Mouse (Mus musculus) G1E-ER4 (cell line): ENCODE results near the gene Vps18. TPM values are rescaled to one million over a fixed set of nuclear protein-coding genes. Genes with fewer than 3 reads are reported as not detected.

Experiments used
- GATA1 ChIP-seq: IDR thresholded peaks from one replicate; pipeline ENCODE4 v1.8.0; 2012; ENCODE audit warnings: low read length, inconsistent platforms
- polyA plus RNA-seq: library from polyadenylated mRNA; stranded (reverse); fragments of >175 nt; gene quantifications from 2 replicates; pipeline ENCODE4 v1.2.3, GENCODE M21; 2012

The Vps18 gene
- polyA plus RNA-seq, 1 experiment = 19.7 TPM

DNA sequence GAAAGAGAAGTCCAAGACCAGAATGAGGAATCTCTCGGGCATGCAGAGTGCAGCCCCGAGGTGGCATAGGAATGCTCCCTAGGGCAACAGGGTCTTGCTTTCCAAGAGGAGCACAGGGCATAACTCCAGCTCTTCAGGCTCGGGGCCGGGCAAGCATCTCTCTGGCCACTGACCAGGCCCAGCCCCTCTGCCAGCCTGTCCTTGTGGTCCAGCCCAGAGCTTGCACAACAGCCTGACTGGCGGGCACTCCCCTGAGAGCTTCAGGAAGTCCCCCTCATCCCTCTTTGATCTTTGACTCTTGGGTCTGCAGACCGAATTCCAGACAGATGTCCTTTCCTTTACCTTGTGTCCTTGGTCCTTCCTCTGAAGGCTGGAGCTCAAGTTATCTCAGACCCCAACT is 14.3 kb downstream of the Vps18 start:
- TF ChIP-seq GATA1 = no peak

DNA sequence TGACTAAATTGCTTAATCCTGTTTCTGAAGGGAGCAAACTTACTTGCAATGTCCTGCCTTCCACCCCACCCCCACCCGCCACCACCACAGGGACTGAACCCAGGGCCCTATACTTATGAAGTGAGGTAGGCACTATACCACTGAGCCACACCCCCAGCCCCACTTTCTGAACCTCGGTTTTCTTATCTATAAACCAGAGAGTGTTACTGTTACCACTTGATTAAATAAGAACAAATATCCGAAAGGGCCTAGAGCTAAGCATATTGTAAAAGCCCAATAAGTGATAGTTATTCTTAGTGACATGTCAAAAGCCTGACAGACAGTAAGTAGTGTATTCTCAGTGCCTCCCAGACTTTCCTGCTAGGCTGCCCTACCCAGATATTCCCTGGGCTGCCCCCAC is 15.9 kb downstream of the Vps18 start:
- no peak for TF ChIP-seq GATA1

DNA sequence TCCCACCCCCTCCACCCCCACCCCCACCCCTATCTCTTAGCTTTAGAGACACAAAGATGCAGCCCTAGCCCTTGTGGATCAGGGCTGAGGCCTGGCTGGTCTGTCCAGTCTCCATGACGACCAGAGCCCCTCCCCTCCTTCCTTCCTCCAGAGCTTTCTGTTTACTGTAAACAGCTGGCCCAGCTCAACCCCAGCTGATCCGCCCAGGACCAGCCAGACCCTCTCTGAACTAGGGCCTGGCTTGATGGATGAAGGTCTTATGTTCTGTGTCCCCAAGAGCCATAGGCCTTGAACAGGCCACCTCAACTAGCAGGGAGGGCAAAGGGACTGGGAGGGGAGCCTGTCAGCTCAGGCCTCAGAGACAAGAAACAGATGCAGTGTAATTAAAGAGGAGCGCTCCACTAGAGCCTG is 16.3 kb downstream of the Vps18 start:
- TF ChIP-seq GATA1 = no peak

DNA sequence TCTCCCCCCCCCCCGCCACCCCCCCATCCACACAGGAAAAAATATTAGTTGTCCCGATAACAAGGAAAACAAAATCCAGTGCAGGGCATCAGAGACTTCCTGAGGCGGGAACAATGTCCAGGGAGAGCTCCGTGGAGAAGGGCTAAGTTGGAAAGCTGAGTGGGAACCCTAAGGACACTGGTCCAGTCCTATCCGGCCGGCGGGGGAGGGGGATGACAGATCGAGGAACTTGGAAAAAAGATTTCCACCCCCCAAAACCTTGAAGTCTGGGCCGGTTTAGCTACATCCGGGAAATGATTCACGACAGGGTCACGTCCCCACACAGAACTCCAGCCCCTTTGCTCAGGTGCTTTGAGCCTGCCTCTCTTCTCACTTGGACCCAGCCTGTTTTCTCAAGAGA is 23.0 kb downstream of the Vps18 start:
- no peak for TF ChIP-seq GATA1

DNA sequence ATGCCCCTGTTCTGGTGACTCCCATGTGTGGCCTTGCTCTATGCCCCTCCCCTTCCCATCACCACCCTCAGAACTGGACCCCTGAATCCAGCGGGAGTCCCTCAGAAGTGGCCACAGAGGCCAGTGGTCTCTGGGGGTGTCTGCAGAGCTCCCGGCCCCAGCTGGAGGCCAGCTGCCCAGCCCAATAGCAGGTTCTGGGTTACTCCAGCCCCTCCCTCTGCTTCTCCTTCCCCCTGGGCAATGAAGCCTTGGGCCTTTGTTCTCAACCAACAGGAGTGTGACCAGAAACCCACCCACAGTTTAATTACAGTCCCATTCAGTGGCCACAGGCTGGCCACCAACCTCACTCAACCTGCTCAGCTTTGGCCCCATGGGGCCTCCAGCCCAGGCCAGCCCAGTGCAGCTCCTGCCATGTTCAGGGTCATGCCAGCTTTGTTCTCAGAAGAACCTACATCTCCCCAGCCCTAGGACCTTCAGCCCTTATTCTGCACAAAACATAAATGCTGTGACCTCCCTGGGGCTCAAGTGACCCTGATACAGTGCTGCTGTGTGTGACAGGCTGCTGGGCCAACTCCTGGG is 23.9 kb downstream of the Vps18 start:
- TF ChIP-seq GATA1 = no peak

DNA sequence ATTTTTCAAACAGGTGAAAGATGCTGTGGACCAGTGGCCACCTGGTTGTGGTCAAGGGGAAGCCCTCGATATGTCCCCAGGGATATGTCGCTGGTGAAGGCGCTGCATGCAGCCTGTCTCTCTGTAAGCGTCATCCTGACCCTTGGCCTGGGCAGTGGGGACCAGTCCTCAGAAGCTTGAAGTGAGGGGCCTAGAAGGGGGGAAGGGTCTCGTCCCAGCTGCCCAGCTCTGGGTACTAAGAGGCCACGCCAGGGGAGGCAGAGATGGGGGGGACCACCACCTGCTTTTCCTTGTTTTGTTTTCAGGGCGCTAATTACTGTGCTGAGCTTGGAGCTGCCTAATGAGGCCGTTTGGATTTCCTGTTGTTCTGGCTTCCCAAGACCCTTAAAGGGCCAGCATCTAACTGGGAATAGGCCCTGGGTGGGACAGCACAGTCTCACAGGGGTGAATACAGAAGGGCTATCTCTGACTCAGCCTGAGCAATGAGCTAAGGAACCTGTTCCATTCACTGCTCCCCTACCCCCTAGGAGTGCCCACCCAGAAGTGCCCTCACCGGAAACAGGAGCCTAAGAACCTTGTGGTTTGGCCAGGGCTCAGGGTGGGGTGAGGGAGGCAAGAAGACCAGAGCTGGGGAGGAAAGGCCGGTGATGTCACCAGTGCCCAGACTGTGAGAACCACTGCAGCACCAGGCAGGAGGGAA is 25.4 kb downstream of the Vps18 start:
- TF ChIP-seq GATA1 = no peak

DNA sequence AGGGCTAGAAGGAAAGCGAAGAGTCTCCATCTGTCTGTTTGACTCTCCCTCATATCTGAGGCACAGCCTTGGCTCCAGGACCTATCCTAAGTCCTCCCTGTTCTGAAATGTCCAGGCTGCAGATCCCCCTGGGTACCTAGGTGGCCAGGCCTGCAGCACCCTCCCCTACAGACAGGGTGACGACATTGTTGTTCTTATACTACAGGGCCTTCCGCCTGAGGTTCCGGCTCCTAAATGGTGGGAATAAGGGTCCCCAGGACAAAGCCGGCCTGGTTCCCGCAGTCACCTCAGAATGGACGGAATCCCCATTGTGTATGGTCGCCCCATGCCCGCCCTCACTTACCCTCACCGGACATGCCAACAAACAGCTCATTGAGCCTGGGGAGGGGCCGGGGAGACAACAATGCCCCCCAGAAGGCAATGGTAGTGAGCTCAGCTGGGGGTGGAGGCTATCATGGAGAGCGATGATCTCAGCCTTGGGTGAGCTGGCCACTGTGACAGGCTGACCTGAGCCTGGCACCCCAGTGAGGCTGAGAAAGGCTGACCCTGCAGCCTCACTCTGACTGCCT is 26.3 kb downstream of the Vps18 start:
- TF ChIP-seq GATA1 = no peak

DNA sequence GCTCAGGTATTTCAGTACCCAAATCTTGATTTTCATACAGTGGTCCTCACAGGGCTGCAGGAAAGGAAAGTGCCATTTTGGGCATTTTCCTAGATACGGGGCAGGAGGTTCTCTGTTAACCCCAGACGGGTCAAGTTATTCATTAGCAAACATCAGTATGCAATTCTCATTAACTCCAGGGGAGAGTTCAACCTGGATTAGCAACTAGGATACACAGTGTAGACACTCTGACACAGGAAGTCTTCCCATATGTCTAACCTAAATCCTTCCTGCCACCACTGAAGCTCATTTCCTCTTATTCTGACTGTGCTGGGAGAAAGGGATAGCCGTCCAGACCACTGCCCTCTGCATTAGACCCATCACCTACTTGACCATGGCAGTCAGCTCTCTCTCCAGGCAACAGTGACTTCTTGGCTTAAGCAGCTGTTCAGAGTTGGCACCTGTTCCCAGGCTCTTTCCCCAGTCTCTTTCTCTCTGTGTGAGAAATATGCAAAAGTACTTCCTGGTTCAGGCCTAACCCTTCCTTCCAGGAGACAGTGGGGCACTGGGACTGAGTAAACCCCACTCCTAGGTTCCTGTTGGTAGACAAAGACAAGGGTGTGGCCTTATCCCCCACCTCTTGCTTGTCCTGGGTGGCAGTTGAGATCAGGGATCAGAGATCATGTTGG is 29.6 kb downstream of the Vps18 start:
- TF ChIP-seq GATA1 = no peak

DNA sequence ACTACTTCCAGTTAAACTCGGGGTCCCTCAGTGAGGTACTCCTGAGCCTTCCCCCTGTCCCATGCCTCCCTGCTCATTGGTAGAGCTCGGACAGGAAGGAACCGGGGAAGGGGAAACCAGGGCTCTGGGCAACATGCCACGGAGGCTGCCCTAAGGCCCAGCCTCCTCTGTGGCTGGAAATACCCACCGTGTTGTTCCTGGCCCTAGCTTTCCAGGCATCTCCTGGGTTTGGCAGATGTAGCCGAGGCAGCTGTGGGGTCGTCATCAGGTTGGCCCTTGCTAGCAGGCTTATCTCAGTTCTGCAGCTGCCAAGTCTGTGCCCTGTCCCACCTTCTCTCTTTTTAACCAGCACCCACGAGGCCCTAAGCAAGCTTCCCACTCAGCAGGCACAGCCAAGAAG is 32.0 kb downstream of the Vps18 start:
- TF ChIP-seq GATA1 = no peak

DNA sequence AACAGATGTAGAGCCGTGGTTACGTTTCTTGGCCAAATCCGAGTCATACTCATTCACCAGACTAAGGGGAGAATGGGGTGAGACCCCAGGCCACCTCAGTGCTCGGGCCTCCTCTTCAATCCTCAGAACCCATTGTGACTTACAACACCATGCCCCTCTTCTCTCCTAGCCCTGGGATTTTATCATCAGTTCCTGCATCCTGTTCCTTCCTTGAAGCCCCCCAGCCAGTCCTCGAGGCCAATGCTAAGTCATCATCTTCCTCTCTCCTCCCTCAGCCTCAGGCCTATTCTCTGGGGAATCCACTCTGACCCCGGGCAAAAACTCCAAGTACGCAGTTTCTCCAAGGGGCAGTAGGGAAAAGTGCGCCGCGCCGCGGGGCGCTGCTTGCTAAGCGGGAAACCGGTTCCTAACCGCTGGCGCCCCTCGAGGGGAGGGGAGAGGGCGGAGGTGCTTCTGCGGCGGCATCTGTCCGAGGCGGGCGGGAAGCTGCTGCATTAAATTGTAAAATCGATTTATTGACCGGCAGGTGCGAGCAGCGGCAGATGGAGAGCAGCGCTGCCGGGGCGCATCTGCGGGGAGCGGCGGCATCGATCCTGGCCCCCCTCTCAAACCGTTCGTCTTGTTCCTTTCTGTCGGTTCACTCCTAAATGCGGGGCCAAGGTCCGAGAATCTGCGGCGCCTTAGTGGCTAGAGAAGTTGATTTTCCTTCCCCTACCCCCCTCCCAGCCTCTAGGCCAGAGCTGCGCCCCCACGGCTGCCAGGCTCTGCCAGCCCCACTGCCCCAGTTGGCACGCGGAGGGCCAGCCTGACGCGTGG is 33.4 kb downstream of the Vps18 start:
- TF ChIP-seq GATA1 = no peak

DNA sequence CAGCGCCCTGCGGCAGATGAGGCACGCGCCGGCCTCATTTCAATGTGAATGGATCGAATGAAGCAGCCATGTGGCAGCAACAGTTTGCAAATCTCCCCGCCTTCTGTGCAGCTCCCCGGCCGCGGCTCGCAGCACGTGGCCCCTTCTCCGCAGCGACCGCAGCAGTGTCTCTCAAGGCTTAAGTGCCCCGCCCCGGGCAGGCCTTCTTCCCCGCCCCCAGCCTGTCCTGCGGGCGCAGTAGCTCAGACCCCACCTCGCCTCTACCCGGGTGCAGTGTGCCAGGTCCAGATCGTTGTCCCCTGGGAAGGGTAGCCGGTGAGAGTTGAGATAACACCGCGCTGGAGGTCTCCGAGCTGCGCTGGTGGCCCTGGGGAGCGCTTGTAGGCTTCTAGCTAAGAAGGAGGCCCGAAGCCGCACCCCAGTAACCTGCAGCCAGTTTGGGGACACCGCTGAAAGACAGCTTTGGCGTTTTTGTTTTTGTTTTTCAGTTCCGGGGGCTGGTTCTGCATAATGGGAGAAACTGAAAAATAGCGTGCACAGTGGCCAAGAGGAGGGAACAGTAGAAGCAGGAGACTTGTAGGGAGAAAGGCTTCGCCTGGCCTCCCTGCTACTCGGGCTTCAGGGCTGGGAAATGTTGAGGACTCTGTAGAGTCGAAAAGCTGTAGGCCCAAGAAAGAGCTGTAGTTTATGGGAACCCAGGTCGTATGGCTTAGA is 34.2 kb downstream of the Vps18 start:
- no peak for TF ChIP-seq GATA1

DNA sequence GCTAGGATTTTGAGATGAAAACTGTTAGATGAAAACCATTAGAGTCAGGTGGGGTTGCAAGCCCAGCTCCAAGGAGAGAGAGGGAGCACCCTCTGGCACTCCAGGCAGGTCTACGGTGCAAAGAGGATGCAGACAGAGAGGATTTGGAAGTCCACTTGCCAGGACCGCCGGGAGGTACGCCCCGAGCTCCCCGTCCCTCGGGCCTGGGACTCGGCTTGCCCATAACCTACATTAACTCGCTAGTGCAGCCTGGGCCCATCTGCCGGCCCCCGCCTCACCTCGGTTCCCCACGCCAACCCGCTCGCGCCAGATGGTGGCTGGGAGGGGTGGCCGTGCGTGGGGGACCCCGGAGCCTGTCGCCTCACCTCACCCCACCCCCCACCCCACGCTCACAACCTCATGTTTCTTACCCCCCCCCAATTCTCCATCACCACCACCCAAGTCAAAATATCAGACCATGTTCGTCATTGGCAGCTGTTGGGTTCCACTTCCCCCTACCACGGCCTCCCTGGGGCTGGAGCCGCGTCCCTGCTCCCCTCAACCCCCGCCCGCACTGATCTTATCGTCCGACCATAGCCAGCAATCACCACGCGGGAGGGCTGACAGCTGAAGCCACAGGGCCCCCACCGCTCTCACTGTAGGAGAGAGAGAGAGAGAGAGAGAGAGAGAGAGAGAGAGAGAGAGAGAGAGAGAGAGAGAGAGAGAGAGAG is 35.5 kb downstream of the Vps18 start:
- no peak for TF ChIP-seq GATA1

DNA sequence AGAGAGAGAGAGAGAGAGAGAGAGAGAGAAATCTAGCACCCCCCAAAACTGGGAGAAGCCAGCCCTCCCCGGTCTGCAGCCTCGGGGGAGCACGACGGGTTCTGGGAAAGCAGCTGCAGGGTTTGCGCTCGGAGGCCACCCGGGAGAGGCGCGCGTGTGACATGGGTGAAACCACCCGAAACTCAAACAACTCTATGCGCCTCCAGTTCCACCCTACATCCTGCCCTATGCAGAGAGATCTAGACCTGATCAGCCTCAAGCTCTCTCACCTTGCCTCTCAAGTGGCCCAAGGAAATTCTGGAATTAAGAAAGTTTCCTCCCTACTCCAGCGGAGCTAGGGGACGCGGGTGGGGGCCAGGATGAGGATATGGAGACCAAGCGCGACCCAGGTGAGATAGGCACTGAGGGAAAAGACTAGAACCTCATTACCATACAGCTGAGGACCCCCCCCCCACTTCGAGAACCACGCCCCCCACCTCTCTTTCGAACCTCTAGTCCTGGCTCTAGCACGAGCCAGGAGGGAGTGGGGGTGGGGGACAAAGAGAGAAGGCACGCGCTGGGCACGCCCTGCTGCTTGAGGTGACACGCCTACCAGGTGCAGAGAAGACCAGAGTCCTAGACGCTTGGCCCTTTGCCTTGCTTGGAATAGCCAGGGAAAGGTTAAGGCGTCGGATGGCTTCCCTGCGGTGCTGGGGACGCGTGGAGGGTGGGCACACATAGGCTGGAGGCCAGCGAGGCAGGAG is 36.2 kb downstream of the Vps18 start:
- no peak for TF ChIP-seq GATA1
